Mouse (Mus musculus) liver, embryonic 14.5 days (tissue): ENCODE measurements around the gene Tbc1d16. TPM values are rescaled to one million over a fixed set of nuclear protein-coding genes. Genes with fewer than 3 reads are reported as not detected.

Experiments
- ATAC-seq: fragments of 200-750 bp; cut with Nextera tagmentation; 2 replicates; pipeline ENCODE4 v1.8.0; 2017; ENCODE audit warnings: moderate number of reproducible peaks, mild to moderate bottlenecking, moderate library complexity; ENCODE audit not compliant: insufficient read depth
- DNase-seq, 3 experiments: peaks; one replicate each; pipeline ENCODE4 v3.0.0-alpha.2; 2012 to 2013; ENCODE audit warnings: low read depth in 3 of 3, low spot score in 3 of 3
- H3K27ac ChIP-seq: fragments of 300-500 bp; sonication (generic); 2 replicates; pipeline ENCODE4 v1.5.1; 2014; ENCODE audit warnings: moderate library complexity, mild to moderate bottlenecking, control low read depth, inconsistent platforms
- H3K27me3 ChIP-seq: fragments of 300-500 bp; sonication (generic); 2 replicates; pipeline ENCODE4 v1.6.1; 2014; ENCODE audit warnings: mild to moderate bottlenecking, low read length, moderate library complexity; ENCODE audit not compliant: control insufficient read depth, insufficient read depth
- H3K36me3 ChIP-seq: fragments of 300-500 bp; sonication (generic); replicated peaks from 2 replicates; pipeline ENCODE4 v1.6.1; 2014; ENCODE audit warnings: low read depth; ENCODE audit not compliant: control insufficient read depth, insufficient read depth
- H3K4me1 ChIP-seq, 2 experiments: fragments of 200-500 bp in 1 of 2; fragments of 300-500 bp in 1 of 2; sonication (generic) in 1 of 2; replicated peaks; 2 replicates each; pipeline ENCODE4 v1.6.1; 2012 to 2014; ENCODE audit warnings: antibody characterized with exemption in 1 of 2, inconsistent platforms in 1 of 2, low read length in 1 of 2; ENCODE audit not compliant: control insufficient read depth in 2 of 2, insufficient read depth in 2 of 2
- H3K4me2 ChIP-seq: fragments of 300-500 bp; sonication (generic); 2 replicates; pipeline ENCODE4 v1.6.1; 2014; ENCODE audit warnings: low read depth, mild to moderate bottlenecking, control low read depth, moderate library complexity
- H3K4me3 ChIP-seq, 2 experiments: fragments of 200-500 bp in 1 of 2; fragments of 300-500 bp in 1 of 2; sonication (generic) in 1 of 2; 2 replicates each; pipeline ENCODE4 v1.5.1; 2012 to 2014; ENCODE audit warnings: low read depth in 2 of 2, low read length in 2 of 2, mild to moderate bottlenecking in 2 of 2, control low read depth in 1 of 2, inconsistent platforms in 1 of 2, moderate library complexity in 1 of 2; ENCODE audit not compliant: insufficient read depth in 1 of 2
- H3K9ac ChIP-seq: fragments of 300-500 bp; sonication (generic); replicated peaks from 2 replicates; pipeline ENCODE4 v1.6.1; 2014; ENCODE audit warnings: mild to moderate bottlenecking, control low read depth, moderate library complexity
- H3K9me3 ChIP-seq: fragments of 300-500 bp; sonication (generic); 2 replicates; pipeline ENCODE4 v1.6.1; 2016; ENCODE audit warnings: low read length, mixed read lengths; ENCODE audit not compliant: control insufficient read depth
- CTCF ChIP-seq: IDR thresholded peaks from 2 replicates; pipeline ENCODE4 v1.5.1; 2016; ENCODE audit warnings: antibody characterized with exemption, low read depth, control low read depth
- EP300 ChIP-seq: IDR thresholded peaks from 2 replicates; pipeline ENCODE4 v1.6.1; 2016; ENCODE audit warnings: antibody characterized with exemption, low read depth
- WGBS: fragments of 180-500 bp; shearing (Covaris S2); extraction: QIAGEN DNeasy Blood & Tissue Kit; methylation state at CpG from one replicate; pipeline ENCODE4 v1.1.7; 2014; ENCODE audit not compliant: insufficient replicate concordance; 5-methylcytosine and 5-hydroxymethylcytosine counted together
- polyA plus RNA-seq, 2 experiments: library from polyadenylated mRNA; depleted of rRNA in 1 of 2; stranded (reverse) in 1 of 2; unstranded in 1 of 2; fragments of >200 nt; fragmentation: Nextera tagmentation in 1 of 2; extraction: Ambion mirVana in 1 of 2; gene quantifications; 2 replicates each; pipeline versions ENCODE4 v1.2.1 to v1.2.3; 2012 to 2014

Gene Tbc1d16
- polyA plus RNA-seq, 2 experiments = 0.58 to 1.0 TPM

GRCm38 (mm10) chr11:119122396-119122795 lies 105.9 kb downstream of the Tbc1d16 start:
- no peak overlapping the region for H3K27ac ChIP-seq
- no peak overlapping the region for H3K4me2 ChIP-seq
- no peak overlapping the region for H3K9ac ChIP-seq
- DNase-seq (no peak), ATAC-seq (no peak)
- H3K36me3 ChIP-seq = no peaks in the 10 kb centered on the region
- no peaks in the 10 kb centered on the region for H3K9me3 ChIP-seq
- TF ChIP-seq EP300 (no peak), CTCF (no peak)
- no peaks in the 10 kb centered on the region for H3K27me3 ChIP-seq
- 49% methylated on average over 5 of the region's 5 CpGs for WGBS
- H3K4me1 ChIP-seq = peaks cover 0 to 8% of the 10 kb centered on the region in 2 experiments; a peak in 2 of 4 replicates
- no peak overlapping the region for H3K4me3 ChIP-seq

GRCm38 (mm10) chr11:119118905-119119304 lies 109.4 kb downstream of the Tbc1d16 start:
- H3K27ac ChIP-seq = no peak overlapping the region
- ATAC-seq (no peak), DNase-seq (no peak)
- H3K27me3 ChIP-seq = no peaks in the 10 kb centered on the region
- no peak overlapping the region for H3K4me2 ChIP-seq
- no peak overlapping the region for H3K9ac ChIP-seq
- H3K9me3 ChIP-seq = no peaks in the 10 kb centered on the region
- TF ChIP-seq EP300 (no peak), CTCF (no peak)
- 42% methylated on average over 7 of the region's 7 CpGs for WGBS
- no peaks in the 10 kb centered on the region; a peak in 1 of 4 replicates for H3K4me1 ChIP-seq
- no peaks in the 10 kb centered on the region for H3K36me3 ChIP-seq
- H3K4me3 ChIP-seq = no peak overlapping the region

GRCm38 (mm10) chr11:119117945-119118344 lies 110.4 kb downstream of the Tbc1d16 start:
- ATAC-seq (no peak), DNase-seq (no peak)
- no peak overlapping the region for H3K4me2 ChIP-seq
- no peaks in the 10 kb centered on the region for H3K27me3 ChIP-seq
- H3K4me3 ChIP-seq = no peak overlapping the region
- H3K36me3 ChIP-seq = no peaks in the 10 kb centered on the region
- no peak overlapping the region for H3K27ac ChIP-seq
- H3K9me3 ChIP-seq = no peaks in the 10 kb centered on the region
- TF ChIP-seq EP300 = no peak
- TF ChIP-seq CTCF = no peak
- H3K9ac ChIP-seq = no peak overlapping the region
- no peaks in the 10 kb centered on the region; a peak in 1 of 4 replicates for H3K4me1 ChIP-seq
- 55% methylated on average over 7 of the region's 7 CpGs for WGBS

- no peaks in the 10 kb centered on the region for H3K36me3 ChIP-seq
- DNase-seq (no peak), ATAC-seq (no peak)
- H3K9me3 ChIP-seq = no peaks in the 10 kb centered on the region
- H3K9ac ChIP-seq = no peak overlapping the region
- WGBS = 41% methylated on average over 4 of the region's 4 CpGs
- H3K4me3 ChIP-seq = no peak overlapping the region
- no peaks in the 10 kb centered on the region; a peak in 1 of 4 replicates for H3K4me1 ChIP-seq
- no peak overlapping the region for H3K4me2 ChIP-seq
- no peak overlapping the region for H3K27ac ChIP-seq
- no peaks in the 10 kb centered on the region for H3K27me3 ChIP-seq
- TF ChIP-seq EP300 = no peak
- no peak for TF ChIP-seq CTCF
Measured at GRCm38 (mm10) chr11:119116992-119117391, 111.3 kb downstream of the Tbc1d16 start.

GRCm38 (mm10) chr11:119112721-119113120 lies 115.6 kb downstream of the Tbc1d16 start:
- H3K36me3 ChIP-seq = no peaks in the 10 kb centered on the region
- ATAC-seq (no peak), DNase-seq (no peak)
- H3K27ac ChIP-seq = no peak overlapping the region
- no peaks in the 10 kb centered on the region for H3K27me3 ChIP-seq
- H3K9ac ChIP-seq = no peak overlapping the region
- no peak overlapping the region for H3K4me2 ChIP-seq
- H3K4me1 ChIP-seq = no peaks in the 10 kb centered on the region; a peak in 1 of 4 replicates
- no peak for TF ChIP-seq CTCF
- no peak for TF ChIP-seq EP300
- H3K9me3 ChIP-seq = no peaks in the 10 kb centered on the region
- no peak overlapping the region for H3K4me3 ChIP-seq

GRCm38 (mm10) chr11:119111345-119111744 lies 117.0 kb downstream of the Tbc1d16 start:
- 12% methylated on average over 7 of the region's 7 CpGs for WGBS
- DNase-seq (no peak), ATAC-seq (no peak)
- Histone ChIP-seq H3K9me3 (no peaks in the 10 kb centered on the region), H3K4me3 (no peak overlapping the region), H3K4me1 (no peaks in the 10 kb centered on the region; a peak in 1 of 4 replicates), H3K27me3 (no peaks in the 10 kb centered on the region), H3K4me2 (no peak overlapping the region), H3K27ac (no peak overlapping the region), H3K9ac (no peak overlapping the region), H3K36me3 (no peaks in the 10 kb centered on the region)
- TF ChIP-seq CTCF = no peak
- no peak for TF ChIP-seq EP300
